Mouse (Mus musculus) G1E (cell line): ENCODE measurements at regions not wholly inside any gene's neighbourhood (a gene's known extent, or its start where the extent isn't known, plus 50 kb on each side); places are given as distances from the start of the nearest gene placed in this dataset.
"Not testable (repeated sequence)": the region's sequence is repeated elsewhere in the genome, so short reads cannot be mapped to it uniquely, and the experiment has no call there.

Experiments used
- ATAC-seq: 2 replicates; pipeline ENCODE4 v1.8.0; 2016; ENCODE audit warnings: mild to moderate bottlenecking; ENCODE audit not compliant: insufficient number of reproducible peaks, poor library complexity, low FRiP score, severe bottlenecking; ENCODE audit errors: extremely low read depth
- DNase-seq: peaks from one replicate; pipeline ENCODE4 v3.0.0; 2012; ENCODE audit warnings: low spot score
- H3K27me3 ChIP-seq: 2 replicates; pipeline ENCODE4 v1.6.1; 2012; ENCODE audit warnings: mild to moderate bottlenecking, low read length, inconsistent platforms; ENCODE audit not compliant: insufficient read depth
- H3K36me3 ChIP-seq: replicated peaks from 2 replicates; pipeline ENCODE3; 2012; ENCODE audit warnings: mild to moderate bottlenecking, inconsistent platforms
- H3K4me1 ChIP-seq: 2 replicates; pipeline ENCODE4 v1.6.1; 2012; ENCODE audit warnings: low read depth, low read length, inconsistent platforms, mixed read lengths; ENCODE audit not compliant: insufficient read depth
- H3K4me3 ChIP-seq: 2 replicates; pipeline ENCODE4 v1.5.1; 2012; ENCODE audit warnings: low read depth, mild to moderate bottlenecking, inconsistent platforms, low read length, moderate library complexity, mixed read lengths
- H3K9me3 ChIP-seq: replicated peaks from 2 replicates; pipeline ENCODE4 v1.6.1; 2012; ENCODE audit warnings: inconsistent platforms
- CTCF ChIP-seq: IDR thresholded peaks from 2 replicates; pipeline ENCODE4 v1.5.1; 2012; ENCODE audit warnings: low read depth, low read length, inconsistent platforms, mixed read lengths
- GATA1 ChIP-seq: IDR thresholded peaks from 2 replicates; pipeline ENCODE4 v1.6.1; 2012; ENCODE audit warnings: borderline replicate concordance, low read length, inconsistent platforms, mixed read lengths
- GATA2 ChIP-seq: IDR thresholded peaks from 2 replicates; pipeline ENCODE4 v1.6.1; 2012; ENCODE audit warnings: low read depth, low read length, inconsistent platforms, borderline replicate concordance
- POLR2AphosphoS5 ChIP-seq: IDR thresholded peaks from 2 replicates; pipeline ENCODE4 v1.6.1; 2012; ENCODE audit warnings: low read depth, low read length, inconsistent platforms; ENCODE audit not compliant: insufficient replicate concordance
- TAL1 ChIP-seq: conservative IDR thresholded peaks from 2 replicates; pipeline ENCODE4 v1.6.1; 2012; ENCODE audit warnings: low read depth, low read length, inconsistent platforms, mixed read lengths

DNA sequence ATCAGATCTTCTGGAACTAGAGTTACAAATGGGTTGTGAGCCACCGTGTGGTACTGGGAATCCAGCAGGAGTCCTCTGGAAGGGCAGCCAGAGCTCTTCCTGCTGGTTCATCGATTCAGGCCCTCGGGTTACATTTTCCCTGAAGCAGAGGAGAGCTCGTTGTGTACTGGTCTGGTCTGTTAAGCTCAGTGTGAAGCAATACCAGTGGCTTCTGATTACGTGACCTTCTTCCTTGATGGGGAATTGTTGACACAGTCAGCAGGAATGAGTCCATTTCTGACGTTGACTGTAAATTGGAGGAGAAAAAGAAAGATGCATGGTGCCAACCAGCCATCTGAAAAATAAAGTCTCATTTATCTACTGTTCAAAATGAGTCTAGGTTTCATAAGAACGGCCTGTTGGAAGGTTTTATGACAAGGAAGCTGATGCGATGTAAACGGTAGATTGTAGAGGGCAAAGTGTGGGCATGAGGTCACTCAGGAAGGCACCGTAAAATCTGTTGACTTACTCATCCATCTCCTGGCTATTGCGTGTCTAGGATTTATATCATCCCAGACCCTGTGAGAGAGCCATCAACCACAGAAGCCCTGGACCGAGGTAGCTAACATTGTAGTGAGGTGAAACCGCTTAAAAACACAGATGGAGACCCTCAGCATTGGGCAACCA lies 79.0 kb upstream of the Enpep start:
- Histone ChIP-seq H3K9me3 (peaks cover 30% of the 10 kb centered on the region), H3K4me1 (no peaks in the 10 kb centered on the region), H3K27me3 (no peaks in the 10 kb centered on the region), H3K4me3 (no peak overlapping the region), H3K36me3 (no peaks in the 10 kb centered on the region)
- TF ChIP-seq GATA1: no peak
- ATAC-seq (no peak), DNase-seq (no peak)

DNA sequence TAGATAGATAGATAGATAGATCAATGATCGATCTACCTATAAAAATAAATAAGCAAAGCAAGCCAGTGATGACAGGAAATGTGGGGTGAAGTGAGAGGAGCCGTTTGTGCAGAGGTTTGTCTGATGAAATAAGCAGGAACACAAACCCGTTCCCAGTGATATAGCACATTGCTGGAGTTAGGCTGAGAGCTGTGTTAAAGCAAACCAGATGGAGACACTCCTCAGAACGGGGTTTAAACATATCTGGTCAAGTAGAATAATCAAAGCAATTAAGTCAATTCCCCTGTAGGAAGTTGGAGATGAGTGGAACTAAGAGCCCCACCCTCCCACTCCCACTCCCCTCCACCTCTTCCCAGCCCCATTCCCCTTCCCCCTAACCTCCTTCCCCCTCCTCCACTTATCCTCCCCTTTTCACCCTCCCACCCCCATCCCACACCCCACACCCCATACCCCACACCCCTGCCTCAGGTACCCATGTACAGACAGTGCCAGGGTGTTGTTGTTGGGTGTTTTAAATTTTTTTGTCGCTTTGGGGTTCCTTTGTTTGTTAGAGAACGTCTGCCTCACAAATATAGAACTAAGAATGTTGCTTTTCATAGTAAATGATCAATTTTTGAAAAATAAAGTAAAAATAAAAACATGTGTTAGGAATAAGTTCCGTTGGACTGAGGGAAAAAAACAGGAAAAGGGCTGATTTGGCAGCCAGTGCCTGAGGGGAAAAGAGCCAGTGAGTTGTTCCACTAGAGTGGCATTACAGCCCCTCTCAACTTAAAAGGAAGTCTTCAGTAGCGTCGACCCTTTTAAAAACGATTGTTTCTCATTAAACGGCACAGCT lies 79.8 kb upstream of the Enpep start:
- Histone ChIP-seq H3K4me1 (no peaks in the 10 kb centered on the region), H3K36me3 (no peaks in the 10 kb centered on the region), H3K9me3 (peaks cover 29% of the 10 kb centered on the region), H3K27me3 (no peaks in the 10 kb centered on the region), H3K4me3 (no peak overlapping the region)
- ATAC-seq (no peak), DNase-seq (no peak)
- TF ChIP-seq POLR2AphosphoS5 (no peak), GATA2 (no peak)

DNA sequence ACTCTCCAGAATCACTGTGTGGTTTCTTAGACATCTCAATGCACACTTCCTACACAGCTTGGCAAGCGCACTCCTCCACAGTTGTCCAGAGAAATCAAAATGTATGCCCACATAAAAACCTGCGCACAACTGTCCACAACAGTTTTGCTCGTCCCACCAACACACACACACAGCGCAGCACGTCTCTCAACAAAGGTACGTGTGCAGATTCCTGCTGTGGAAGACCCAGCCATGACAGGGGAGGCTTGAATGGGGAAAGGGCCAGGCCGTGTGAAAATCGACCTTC lies 80.4 kb upstream of the Enpep start:
- no peak for DNase-seq
- H3K9me3 ChIP-seq: peaks cover 28% of the 10 kb centered on the region
- H3K27me3 ChIP-seq: no peaks in the 10 kb centered on the region

DNA sequence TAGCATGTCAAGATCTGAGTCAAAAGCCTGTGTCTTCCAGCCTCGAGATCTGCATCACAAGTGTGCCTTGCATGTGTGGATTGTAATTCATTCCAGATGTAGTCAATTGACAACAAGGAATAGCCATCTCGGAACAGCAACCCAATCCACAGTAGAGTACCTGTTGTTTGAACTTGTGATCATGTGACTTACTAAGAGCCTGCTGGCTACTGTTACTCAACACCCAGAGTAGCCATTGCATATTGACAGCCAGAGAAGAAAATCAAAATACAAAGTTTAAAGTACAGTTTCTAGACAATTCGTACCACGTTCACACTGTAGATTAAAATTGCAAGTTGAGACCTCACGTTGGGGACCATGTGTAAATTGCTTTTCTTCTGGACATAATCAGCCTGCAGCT lies 83.1 kb upstream of the Enpep start:
- Histone ChIP-seq H3K4me1 (no peaks in the 10 kb centered on the region), H3K36me3 (no peaks in the 10 kb centered on the region), H3K9me3 (peaks cover 15% of the 10 kb centered on the region), H3K27me3 (no peaks in the 10 kb centered on the region), H3K4me3 (no peak overlapping the region)
- DNase-seq (no peak), ATAC-seq (no peak)
- TF ChIP-seq GATA2 (no peak), GATA1 (no peak), TAL1 (no peak), POLR2AphosphoS5 (no peak), CTCF (no peak)

More for the DNA sequence above, 80.4 kb upstream of the Enpep start:
- Histone ChIP-seq H3K36me3 (no peaks in the 10 kb centered on the region), H3K4me3 (no peak overlapping the region), H3K4me1 (no peaks in the 10 kb centered on the region)
- ATAC-seq: no peak
- TF ChIP-seq TAL1: no peak
- TF ChIP-seq GATA1: no peak
- TF ChIP-seq CTCF: no peak
- no peak for TF ChIP-seq POLR2AphosphoS5
- TF ChIP-seq GATA2: no peak

DNA sequence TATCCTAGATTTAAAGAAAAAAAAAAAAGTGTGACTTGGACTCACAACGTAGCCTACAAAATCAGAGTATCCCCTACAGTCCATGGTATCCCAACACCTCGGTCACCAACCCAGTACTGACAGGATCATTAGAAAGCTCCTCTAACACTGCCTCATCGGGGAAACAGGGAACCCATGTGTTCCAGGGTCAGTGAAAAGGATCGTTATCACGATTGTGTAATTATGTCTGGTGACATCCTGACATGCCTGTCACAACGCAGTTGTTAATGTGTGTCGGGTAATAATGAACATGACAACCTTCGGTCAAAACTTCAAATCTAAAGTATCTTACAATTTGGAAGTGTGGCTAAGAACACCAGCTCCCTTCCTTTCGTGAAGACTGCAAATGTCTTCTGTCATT lies 83.8 kb upstream of the Enpep start:
- Histone ChIP-seq H3K4me1 (no peaks in the 10 kb centered on the region), H3K9me3 (peaks cover 13% of the 10 kb centered on the region), H3K27me3 (no peaks in the 10 kb centered on the region), H3K4me3 (no peak overlapping the region), H3K36me3 (no peaks in the 10 kb centered on the region)
- ATAC-seq (no peak), DNase-seq (no peak)
- TF ChIP-seq POLR2AphosphoS5 (no peak), CTCF (no peak), GATA2 (no peak), GATA1 (no peak), TAL1 (no peak)

DNA sequence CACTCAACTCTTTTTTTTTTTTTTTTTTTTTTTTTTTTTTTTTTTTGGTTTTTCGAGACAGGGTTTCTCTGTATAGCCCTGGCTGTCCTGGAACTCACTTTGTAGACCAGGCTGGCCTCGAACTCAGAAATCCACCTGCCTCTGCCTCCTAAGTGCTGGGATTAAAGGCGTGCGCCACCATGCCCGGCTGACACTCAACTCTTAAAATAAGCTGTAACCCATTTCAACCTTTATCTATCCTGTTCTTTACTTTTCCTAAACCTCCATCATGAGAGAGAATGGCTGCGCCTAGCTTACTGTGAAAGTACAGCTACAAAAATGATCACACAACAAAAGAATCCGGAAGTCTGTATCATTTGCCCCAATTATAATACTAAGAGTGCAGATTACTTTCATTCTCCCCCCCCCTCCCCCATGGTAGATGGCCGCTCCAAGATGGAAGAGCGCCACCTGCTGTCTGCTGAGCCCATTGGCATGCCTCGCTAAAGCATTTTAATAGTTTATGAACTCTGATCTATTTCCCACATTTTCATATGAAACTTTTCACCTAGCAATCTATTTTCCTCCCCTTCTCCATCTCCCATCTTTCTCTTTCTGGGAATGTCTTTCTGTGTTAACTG lies 89.2 kb upstream of the Enpep start:
- H3K4me1 ChIP-seq, H3K9me3 ChIP-seq, DNase-seq, H3K36me3 ChIP-seq, H3K27me3 ChIP-seq, H3K4me3 ChIP-seq, ATAC-seq: not testable (repeated sequence)

DNA sequence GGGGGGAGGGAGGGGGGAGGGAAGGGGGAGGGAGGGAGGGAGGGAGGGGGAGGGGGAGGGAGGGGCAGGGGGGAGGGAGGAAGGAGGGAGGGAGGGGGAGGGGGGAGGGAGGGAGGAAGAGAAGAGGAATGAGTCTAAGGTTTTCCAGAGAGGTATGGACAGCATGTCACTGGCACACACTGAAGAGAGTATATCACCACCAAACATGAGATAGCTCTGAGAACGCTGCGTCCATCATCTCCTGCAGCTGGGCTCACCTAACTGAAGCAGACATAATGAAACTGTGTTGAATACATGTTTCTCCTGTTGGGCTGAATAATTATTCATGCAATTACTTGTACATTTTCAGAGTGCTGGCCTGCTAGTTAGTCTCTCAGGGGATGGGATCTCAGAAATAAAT lies 96.2 kb upstream of the Enpep start:
- Histone ChIP-seq H3K4me3 (no peak overlapping the region), H3K9me3 (peaks cover 5% of the 10 kb centered on the region), H3K4me1 (no peaks in the 10 kb centered on the region), H3K36me3 (no peaks in the 10 kb centered on the region), H3K27me3 (no peaks in the 10 kb centered on the region)
- ATAC-seq (no peak), DNase-seq (no peak)
- TF ChIP-seq TAL1 (no peak), GATA1 (no peak), CTCF (no peak)
